Mouse (Mus musculus) megakaryocyte-erythroid progenitor cell, adult 5-6 weeks (primary cell): ENCODE measurements around the gene Ckm. TPM values are rescaled to one million over a fixed set of nuclear protein-coding genes. Genes with fewer than 3 reads are reported as not detected.

ENCODE experiments used
- ATAC-seq: replicated peaks from 2 replicates; pipeline ENCODE4 v1.8.0; 2016; ENCODE audit warnings: mild to moderate bottlenecking, inconsistent platforms; ENCODE audit not compliant: severe bottlenecking, poor library complexity, low FRiP score, low TSS enrichment
- total RNA-seq, 2 experiments: library from RNA; stranded (forward) in 1 of 2; stranded (reverse) in 1 of 2; fragments of 200-1000, 215-1000 nt in 1 of 2; fragments of >200 nt in 1 of 2; fragmentation: Nextera tagmentation in 1 of 2; gene quantifications; 2 replicates each; pipeline ENCODE4 v1.2.3; 2014 to 2017

Gene Ckm
- total RNA-seq, 2 experiments from 2014 or later, result not detected

- ATAC-seq, result no peak
These were observed 22.3 kb downstream of the Ckm start for GRCm38 (mm10) chr7:19426888-19427287.

GRCm38 (mm10) chr7:19427999-19428650 is 23.5 kb downstream of the Ckm start:
- ATAC-seq, result no peak

- ATAC-seq, result no peak
These were observed 25.1 kb downstream of the Ckm start for GRCm38 (mm10) chr7:19429726-19430125.

GRCm38 (mm10) chr7:19430402-19430801 is 25.8 kb downstream of the Ckm start:
- ATAC-seq, result no peak

- ATAC-seq, result no peak
These were observed 27.9 kb downstream of the Ckm start for GRCm38 (mm10) chr7:19432475-19432874.

GRCm38 (mm10) chr7:19436276-19436675 is 31.7 kb downstream of the Ckm start:
- ATAC-seq, result no peak

- no peak for ATAC-seq
These were observed 32.5 kb downstream of the Ckm start for GRCm38 (mm10) chr7:19437048-19437447.

GRCm38 (mm10) chr7:19441448-19442091 is 37.0 kb downstream of the Ckm start:
- ATAC-seq, result no peak

GRCm38 (mm10) chr7:19443344-19443743 is 38.8 kb downstream of the Ckm start:
- ATAC-seq, result peak; percentile 56; the same call in 1 of the 2 replicates

- no peak for ATAC-seq
These were observed 40.2 kb downstream of the Ckm start for GRCm38 (mm10) chr7:19444801-19445200.

- ATAC-seq, result no peak
These were observed 43.1 kb downstream of the Ckm start for GRCm38 (mm10) chr7:19447689-19448088.

- no peak for ATAC-seq
These were observed 44.6 kb downstream of the Ckm start for GRCm38 (mm10) chr7:19449165-19449564.

GRCm38 (mm10) chr7:19455186-19455585 is 50.6 kb downstream of the Ckm start:
- ATAC-seq, result no peak

- ATAC-seq, result no peak
These were observed 51.4 kb downstream of the Ckm start for GRCm38 (mm10) chr7:19455819-19456495.

- ATAC-seq, result no peak
These were observed 52.1 kb downstream of the Ckm start for GRCm38 (mm10) chr7:19456628-19457027.

- peak; percentile 31; the same call in 1 of the 2 replicates for ATAC-seq
These were observed 53.0 kb downstream of the Ckm start for GRCm38 (mm10) chr7:19457414-19458071.

GRCm38 (mm10) chr7:19458072-19458486 is 53.5 kb downstream of the Ckm start:
- ATAC-seq, result peak; percentile 44

GRCm38 (mm10) chr7:19458591-19459111 is 54.1 kb downstream of the Ckm start, which contains the start of gene Mark4:
Gene Mark4, minus strand, starts transcription at chr7:19458821.
- peak; percentile 58 for ATAC-seq

- ATAC-seq, result no peak; the same call in 1 of the 2 replicates
These were observed 54.7 kb downstream of the Ckm start for GRCm38 (mm10) chr7:19459144-19459870.
